Mouse (Mus musculus): ENCODE measurements around the gene Aebp2.
A peak's percentile ranks its signal among the peaks of the same experiment; 100 is the strongest.

DNA sequence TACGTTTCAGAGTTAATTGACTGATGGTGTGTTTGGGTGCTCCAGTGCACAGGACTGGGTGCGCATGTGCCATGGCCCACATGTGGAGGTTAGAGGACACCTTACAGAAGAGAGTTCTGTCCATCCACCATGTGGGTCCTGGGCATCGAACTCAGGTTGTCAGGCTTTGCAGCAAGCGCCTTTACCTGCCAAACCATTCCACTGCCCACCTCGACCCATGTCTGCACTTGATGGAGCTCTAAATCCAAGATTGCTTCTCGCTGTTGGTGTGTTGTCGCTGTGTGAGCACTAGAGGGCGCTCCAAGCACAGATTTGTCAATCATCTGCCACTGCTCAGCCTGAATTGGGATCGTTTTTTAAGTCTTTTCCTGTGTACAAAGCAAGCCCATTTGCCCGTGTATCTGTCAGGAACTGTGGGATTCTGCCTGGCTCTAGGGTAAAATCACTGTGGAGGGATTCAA lies 92.5 kb downstream of the Aebp2 start:
- TF ChIP-seq EP300 (IDR thresholded peaks at IDR 0.05; ENCODE audit: low read depth) (no peak), CTCF (IDR thresholded peaks at IDR 0.05; ENCODE audit: low read depth) (peak; percentile 89)
